Mouse (Mus musculus) embryonic fibroblast, embryonic 13.5 days (primary cell): ENCODE measurements at regions not wholly inside any gene's neighbourhood (a gene's known extent, or its start where the extent isn't known, plus 50 kb on each side); places are given as distances from the start of the nearest gene placed in this dataset.

Experiments
- CTCF ChIP-seq: IDR thresholded peaks from 2 replicates; pipeline ENCODE4 v1.5.1; 2011; ENCODE audit warnings: mild to moderate bottlenecking, control low read depth, low read length, moderate library complexity, borderline replicate concordance; ENCODE audit not compliant: insufficient read depth
- POLR2A ChIP-seq: IDR thresholded peaks from 2 replicates; pipeline ENCODE4 v1.6.1; 2011; ENCODE audit warnings: low read depth, mild to moderate bottlenecking, control low read depth, low read length, moderate library complexity

DNA sequence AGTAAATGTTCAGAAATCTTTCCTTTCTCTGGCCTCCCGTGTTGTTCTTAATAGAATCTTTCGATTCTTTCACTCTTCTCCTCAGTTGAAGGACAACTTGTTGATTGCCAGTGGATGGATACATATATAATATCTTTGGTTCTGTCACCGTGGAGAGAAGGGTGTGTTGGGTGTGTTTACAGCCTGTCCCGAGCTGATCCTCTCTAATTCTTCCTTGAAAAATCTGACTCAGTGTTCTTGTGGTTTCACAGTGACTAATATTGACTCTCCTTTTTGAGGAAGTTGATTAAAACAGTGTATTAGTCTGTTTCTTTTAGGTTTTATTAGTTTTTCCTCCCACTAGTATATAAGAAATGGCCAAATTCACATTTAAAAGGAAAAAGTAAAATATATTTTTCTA, 575.2 kb downstream of the Trim52 start:
- TF ChIP-seq CTCF (no peak), POLR2A (no peak)
